Mouse (Mus musculus) ES-CJ7 (cell line): ENCODE data around the gene Cog4.
A peak's percentile ranks its signal among the peaks of the same experiment; 100 is the strongest.
"Not testable (repeated sequence)": the region's sequence is repeated elsewhere in the genome, so short reads cannot be mapped to it uniquely, and the experiment has no call there.

ENCODE experiments used
- DNase-seq: peaks from one replicate; pipeline ENCODE4 v3.0.0; 2011; ENCODE audit warnings: low read depth, low spot score

The Cog4 gene

GRCm38 (mm10) chr8:110921492-110922230 is 75.3 kb downstream of the Cog4 start:
- DNase-seq = peak; percentile 82

GRCm38 (mm10) chr8:110925691-110926140 is 79.3 kb downstream of the Cog4 start:
- DNase-seq = no peak

- DNase-seq = no peak
These were observed 80.3 kb downstream of the Cog4 start for GRCm38 (mm10) chr8:110926690-110927089.

- DNase-seq = no peak
These were observed 82.0 kb downstream of the Cog4 start for GRCm38 (mm10) chr8:110928435-110928834.

- DNase-seq = no peak
These were observed 82.7 kb downstream of the Cog4 start for GRCm38 (mm10) chr8:110929066-110929465.

GRCm38 (mm10) chr8:110929672-110930071 is 83.3 kb downstream of the Cog4 start:
- not testable (repeated sequence) for DNase-seq

- DNase-seq = no peak
These were observed 85.0 kb downstream of the Cog4 start for GRCm38 (mm10) chr8:110931176-110931939.
